Mouse (Mus musculus): Measurements from ENCODE around the gene Icam1. TPM values are rescaled to one million over a fixed set of nuclear protein-coding genes. Genes with fewer than 3 reads are reported as not detected.

Icam1 gene
- total RNA-seq, 4 experiments from 2014 or later: 7.5 to 11.3 (median 9.9) TPM

DNA sequence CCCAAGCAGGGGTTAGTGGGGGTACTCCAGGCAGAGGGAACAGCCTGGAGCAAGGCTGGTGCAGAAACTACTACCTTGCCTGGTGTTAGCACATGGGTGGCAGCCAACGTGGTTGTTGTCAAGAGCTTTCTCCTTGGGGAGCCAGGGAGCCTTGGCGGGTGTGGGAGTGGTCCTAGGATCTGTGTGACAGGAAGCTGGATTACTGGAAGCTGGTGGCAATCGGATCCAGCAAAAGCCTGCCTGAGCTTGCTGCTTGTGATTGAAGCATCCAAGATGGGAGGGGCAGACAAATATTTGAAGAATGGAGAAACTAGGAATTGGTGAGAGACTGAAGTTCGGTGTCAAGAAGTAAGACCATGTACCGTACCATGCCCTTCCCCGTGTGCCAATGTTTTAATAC is 6.5 kb downstream of the Icam1 start:
- no peak for DNase-seq (ENCODE audit: low spot score)

DNA sequence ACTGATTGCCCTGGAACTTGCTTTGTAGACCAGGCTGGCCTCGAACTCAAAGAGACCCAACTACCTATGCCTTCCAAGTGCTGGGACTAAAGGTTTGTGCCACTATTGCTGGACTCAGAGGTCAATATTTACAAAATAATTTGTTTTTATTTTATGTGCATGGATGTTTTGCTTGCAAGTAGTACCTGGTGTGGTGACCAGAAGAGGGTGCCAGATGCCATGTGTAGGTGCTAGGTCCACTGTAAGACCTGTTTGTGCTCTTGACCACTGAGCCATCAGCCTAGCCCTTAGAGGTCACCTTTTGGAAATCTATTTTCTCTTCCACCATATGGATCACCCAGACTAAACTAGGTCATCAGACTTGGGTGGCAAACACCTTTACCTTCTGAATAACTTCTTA is 6.9 kb downstream of the Icam1 start:
- DNase-seq (ENCODE audit: low spot score): no peak

DNA sequence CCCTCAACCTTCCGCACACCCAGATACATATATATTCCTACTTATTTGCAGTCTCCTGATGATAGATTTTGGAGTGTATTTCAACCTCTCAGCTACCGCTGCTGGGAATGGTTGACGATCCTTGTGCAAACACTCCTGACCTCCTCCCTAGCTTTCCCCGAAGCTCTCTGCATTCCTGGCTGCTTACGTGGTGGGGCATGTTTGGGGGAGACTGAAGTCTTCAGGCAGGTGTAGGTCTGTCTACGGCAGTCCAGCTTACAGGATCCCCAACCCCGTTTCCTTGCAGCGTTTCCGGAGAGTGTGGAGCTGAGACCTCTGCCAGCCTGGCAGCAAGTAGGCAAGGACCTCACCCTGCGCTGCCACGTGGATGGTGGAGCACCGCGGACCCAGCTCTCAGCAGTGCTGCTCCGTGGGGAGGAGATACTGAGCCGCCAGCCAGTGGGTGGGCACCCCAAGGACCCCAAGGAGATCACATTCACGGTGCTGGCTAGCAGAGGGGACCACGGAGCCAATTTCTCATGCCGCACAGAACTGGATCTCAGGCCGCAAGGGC is 9.5 kb downstream of the Icam1 start:
- no peak for DNase-seq (ENCODE audit: low spot score)

DNA sequence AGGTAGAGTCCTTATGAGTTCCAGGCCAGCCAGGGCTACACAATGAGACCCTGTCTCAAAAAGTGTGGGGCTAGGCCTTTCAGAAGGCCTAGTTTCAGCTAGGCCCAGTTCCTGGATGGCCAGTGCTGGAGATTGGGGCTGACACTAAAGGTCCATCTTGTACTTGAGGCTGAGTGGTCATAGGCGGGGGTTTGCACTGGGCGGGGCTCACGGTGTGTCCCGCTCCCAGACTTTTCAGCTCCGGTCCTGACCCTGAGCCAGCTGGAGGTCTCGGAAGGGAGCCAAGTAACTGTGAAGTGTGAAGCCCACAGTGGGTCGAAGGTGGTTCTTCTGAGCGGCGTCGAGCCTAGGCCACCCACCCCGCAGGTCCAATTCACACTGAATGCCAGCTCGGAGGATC is 11.1 kb downstream of the Icam1 start:
- no peak for DNase-seq (ENCODE audit: low spot score)

DNA sequence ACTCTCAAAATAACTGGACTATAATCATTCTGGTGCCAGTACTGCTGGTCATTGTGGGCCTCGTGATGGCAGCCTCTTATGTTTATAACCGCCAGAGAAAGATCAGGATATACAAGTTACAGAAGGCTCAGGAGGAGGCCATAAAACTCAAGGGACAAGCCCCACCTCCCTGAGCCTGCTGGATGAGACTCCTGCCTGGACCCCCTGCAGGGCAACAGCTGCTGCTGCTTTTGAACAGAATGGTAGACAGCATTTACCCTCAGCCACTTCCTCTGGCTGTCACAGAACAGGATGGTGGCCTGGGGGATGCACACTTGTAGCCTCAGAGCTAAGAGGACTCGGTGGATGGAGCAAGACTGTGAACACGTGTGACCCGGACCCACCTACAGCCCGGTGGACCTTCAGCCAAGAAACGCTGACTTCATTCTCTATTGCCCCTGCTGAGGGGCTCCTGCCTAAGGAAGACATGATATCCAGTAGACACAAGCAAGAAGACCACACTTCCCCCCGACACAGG is 12.0 kb downstream of the Icam1 start:
- no peak for DNase-seq (ENCODE audit: low spot score)

DNA sequence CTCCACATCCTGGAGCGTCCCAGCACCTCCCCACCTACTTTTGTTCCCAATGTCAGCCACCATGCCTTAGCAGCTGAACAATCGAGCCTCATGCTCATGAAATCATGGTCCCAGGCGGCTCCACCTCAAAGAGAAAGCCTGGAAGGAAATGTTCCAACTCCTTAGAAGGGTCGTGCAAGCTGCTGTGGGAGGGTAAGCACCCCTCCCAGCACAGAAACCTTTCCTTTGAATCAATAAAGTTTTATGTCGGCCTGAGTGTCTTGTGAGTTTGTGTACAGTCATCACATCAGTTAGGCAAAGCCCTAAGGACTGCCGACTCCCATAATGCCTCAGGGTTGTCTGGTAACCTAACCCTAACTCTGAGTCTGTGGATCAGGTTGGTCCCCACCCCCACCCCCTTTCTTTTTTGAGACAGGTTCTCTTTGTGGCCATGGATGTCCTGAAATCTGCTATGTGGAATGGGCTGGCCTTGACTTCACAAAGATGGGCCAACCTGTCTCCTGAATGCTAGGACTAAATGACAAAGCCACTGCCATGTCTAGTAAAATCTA is 12.8 kb downstream of the Icam1 start:
- DNase-seq (ENCODE audit: low spot score): no peak

DNA sequence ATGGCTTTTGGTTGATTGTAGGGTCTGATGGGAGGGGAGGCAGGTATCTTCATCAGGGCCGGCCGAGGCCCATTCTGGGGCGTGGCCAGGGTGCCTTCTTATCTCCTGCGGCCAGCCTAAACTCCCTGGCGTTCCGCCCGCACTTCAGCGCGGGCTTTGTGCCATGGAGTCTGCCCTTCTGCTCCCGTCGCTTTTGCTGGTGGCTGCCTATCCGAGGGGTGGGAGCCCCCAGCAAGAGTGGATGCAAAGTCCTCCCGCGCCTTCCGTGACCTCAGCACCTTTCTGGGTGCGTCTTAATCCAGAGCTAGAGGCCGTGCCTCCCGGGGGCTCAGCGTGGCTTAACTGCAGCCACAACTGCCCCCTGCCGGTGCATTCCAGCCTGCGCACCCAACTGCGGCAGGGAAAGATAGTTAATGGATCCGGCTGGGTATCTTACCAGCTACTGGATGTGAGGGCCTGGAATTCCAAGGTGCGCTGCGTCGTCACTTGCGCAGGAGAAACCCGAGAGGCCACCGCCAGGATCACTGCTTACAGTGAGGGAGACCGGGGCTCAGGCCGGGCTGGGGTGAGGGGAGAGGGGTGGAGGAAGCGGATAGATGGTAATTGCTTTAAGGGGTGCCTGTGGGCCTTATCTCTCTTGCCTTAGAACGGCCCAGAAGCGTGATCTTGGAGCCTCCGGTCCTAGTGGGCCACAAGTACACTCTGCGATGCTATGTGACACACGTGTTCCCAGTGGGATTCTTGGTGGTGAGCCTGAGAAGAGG is 13.7 kb downstream of the Icam1 start, which contains the start of gene Icam4:
Icam4 (plus strand) TSS at position 83 of the 764 bp plus-strand sequence.
- peak; percentile 81 for DNase-seq (ENCODE audit: low spot score)

DNA sequence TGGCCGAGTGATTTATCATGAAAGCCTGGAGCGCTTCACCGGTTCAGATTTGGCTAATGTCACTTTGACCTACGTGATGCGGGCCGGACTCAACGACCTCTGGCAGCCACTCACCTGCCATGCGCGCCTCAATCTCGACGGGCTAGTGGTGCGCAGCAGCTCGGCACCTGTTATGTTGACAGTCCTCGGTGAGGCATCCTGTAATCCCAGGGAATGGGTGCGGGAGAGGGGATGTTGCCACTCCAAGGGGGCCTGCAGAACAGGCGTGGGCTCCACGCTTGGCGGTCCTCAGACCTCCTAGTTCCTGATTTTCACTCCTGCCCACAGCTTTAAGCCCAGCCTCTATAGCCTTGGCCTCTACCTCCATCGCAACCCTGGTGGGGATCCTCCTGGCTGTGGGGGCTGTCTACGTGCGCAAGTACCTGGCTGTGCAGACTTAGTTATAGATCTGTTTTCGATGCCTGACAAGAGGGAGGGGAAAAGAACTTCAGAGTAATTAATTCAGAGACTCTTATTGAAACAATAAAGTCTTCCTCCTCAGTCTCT is 14.3 kb downstream of the Icam1 start:
- DNase-seq (ENCODE audit: low spot score): no peak

DNA sequence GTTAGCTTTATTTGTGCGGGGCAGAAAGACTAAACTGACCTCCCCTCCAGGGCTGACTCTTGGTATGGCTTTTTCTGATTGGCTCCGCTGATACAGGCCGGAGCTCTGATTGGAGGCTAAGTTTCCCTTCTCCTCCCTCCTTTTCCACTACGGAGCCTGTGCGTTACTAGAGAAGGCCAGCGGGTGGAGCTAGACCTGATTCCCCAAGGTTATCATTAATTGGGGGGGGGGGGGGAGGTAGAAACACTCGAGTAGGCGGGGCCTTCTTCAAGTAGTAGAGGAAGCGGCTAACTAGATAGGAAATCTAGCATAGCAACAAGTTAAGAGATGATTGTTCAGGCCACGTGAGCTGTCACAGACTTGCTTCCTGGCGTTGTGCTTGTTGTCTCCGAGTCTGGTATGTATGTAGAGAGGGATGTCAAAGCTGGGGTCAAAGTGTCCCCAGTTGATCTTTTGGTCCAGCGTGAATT is 15.0 kb downstream of the Icam1 start:
- DNase-seq (ENCODE audit: low spot score): peak; percentile 90

DNA sequence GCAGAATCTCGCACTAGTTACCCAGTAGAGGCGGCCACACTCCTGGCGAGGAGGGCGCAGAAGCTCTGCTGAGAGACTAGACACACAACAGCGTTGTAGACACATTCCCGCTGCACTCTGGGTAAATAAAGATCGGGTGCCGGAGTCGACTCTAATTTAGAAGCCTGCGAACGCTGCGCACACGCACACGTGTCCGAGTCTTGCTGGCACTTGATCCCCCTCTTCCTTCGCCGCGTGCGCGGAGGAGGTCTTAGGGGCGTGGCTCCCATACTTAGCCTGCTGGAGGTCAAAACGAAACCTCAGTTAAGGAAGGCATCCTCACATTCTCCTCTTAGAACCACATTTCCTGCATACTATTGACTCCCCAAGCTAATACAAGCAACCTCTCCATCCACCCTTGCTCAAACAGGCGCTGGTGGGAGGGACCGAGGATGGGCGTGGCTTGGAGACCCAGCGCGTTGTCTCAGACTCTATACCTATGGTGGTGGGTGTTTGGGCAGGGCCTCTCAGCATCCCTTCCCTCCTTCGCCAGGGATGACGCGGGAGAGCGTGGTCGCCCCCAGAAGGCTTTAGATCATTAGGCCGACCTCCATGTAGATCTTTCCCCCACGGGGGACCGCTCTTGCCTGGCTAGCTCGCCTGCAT is 15.6 kb downstream of the Icam1 start:
- DNase-seq (ENCODE audit: low spot score): peak; percentile 61

DNA sequence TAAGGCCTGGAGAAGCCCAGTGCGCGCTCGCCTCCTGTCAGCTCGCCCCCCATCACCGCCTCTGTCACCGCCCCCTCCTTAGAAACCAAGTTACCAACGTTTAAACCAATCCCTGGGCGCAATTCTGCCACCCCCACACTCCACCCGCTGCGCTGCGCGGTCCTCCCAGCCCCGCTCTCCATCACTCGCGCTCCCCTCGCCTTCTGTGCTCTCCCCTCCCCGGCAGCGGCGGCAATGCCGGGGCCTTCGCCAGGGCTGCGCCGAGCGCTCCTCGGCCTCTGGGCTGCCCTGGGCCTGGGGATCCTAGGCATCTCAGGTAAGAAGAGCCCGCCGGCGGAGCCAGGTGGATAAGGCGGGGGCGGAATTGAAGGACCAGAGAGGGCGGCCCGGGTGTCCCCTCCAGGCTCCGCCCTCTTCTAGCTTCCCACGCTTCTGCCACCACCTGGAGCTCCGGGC is 16.1 kb downstream of the Icam1 start, which contains the start of gene Icam5:
Icam5 (plus strand) TSS at position 178 of the 456 bp plus-strand sequence.
- no peak for DNase-seq (ENCODE audit: low spot score)

DNA sequence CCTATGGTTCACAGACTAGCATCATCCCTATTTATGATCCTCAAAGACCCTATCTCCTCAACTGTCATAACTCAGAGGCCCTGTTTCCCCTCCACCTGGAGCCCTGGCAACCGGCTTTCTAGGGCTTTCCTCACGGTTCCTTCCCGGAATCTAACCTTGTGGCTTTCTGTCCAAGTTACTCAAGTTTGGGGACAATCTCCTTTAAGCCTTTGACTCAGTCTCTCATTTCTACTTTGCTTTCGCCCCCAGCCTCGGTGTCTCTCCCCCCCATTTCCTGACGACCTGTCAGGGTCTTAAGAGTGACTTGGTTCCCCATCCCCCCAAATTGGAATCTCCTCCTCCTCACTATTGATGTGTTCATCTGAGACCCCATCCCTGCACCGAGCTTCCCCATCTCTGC is 16.7 kb downstream of the Icam1 start:
- DNase-seq (ENCODE audit: low spot score): no peak

DNA sequence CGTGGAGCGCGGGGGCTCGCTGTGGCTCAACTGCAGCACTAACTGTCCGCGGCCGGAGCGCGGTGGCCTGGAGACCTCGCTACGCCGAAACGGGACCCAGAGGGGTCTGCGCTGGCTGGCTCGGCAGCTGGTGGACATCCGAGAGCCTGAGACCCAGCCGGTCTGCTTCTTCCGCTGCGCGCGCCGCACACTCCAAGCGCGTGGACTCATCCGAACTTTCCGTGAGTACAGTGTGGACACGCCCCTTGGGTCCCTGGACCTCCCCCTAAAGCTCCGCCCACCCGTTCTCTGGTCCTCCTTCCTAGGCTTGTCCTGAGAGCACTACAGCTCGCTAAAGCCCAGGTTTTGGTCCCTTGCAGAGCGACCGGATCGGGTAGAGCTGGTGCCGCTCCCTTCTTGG is 17.4 kb downstream of the Icam1 start:
- peak; percentile 87 for DNase-seq (ENCODE audit: low spot score)

DNA sequence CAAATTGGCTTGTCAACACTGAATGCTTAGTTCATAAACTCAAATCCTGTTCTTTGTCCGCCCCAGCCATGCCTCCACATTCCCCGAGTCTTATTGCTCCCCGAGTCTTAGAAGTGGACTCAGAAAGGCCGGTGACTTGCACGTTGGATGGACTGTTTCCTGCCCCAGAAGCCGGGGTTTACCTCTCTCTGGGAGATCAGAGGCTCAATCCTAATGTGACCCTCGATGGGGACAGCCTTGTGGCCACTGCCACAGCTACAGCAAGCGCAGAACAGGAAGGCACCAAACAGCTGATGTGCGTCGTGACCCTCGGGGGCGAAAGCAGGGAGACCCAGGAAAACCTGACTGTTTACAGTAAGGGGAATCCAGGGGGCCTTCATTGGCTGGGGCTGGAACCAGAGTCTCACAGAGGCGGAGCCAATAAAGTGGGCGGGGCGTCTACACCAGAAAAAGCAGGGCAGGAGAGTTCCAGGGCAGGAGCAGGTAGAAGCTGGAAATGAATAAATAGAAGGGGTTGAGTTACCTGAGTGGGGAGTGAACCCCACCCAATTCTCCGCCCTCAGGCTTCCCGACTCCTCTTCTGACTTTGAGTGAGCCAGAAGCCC is 18.8 kb downstream of the Icam1 start:
- no peak for DNase-seq (ENCODE audit: low spot score)

DNA sequence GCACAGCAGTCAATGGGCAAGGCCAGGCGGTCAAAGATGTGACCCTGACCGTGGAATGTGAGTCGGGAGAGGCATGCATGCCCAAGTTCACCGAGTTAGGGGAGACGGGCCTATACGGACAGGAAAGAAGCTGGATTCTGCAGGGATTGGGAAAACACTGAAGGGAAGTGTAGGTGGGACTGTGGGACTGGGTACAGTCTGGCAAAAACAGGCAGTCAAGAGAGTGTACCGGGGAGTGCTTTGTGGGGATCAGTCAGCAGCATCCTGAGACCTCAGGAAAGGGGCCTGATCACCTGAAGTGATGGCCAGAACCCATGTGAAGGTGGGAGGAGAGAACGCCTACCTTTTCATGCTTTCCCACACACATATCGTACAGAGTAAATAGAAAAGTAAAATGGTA is 19.8 kb downstream of the Icam1 start:
- DNase-seq (ENCODE audit: low spot score): no peak

DNA sequence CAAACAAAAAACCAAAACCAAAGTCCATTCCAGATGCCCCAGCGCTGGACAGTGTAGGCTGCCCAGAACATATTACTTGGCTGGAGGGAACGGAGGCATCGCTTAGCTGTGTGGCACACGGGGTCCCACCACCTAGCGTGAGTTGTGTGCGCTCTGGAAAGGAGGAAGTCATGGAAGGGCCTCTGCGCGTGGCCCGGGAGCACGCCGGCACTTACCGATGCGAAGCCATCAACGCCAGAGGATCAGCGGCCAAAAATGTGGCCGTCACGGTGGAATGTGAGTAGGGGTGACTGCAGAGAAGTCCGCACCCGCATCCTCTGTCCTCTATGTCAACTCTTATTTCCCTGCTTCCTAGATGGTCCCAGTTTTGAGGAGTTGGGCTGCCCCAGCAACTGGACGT is 20.4 kb downstream of the Icam1 start:
- DNase-seq (ENCODE audit: low spot score): no peak

DNA sequence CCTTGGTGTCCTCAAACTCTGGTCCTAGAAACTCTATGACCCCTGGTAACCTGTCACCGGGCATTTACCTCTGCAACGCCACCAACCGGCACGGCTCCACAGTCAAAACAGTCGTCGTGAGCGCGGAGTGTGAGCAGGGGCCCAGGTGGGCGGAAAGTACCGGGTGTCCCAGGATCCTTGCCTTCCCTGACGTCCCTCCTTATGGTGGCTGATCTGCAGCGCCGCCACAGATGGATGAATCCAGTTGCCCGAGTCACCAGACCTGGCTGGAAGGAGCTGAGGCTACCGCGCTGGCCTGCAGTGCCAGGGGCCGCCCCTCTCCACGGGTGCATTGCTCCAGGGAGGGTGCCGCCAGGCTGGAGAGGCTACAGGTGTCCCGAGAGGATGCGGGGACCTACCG is 20.9 kb downstream of the Icam1 start:
- no peak for DNase-seq (ENCODE audit: low spot score)

DNA sequence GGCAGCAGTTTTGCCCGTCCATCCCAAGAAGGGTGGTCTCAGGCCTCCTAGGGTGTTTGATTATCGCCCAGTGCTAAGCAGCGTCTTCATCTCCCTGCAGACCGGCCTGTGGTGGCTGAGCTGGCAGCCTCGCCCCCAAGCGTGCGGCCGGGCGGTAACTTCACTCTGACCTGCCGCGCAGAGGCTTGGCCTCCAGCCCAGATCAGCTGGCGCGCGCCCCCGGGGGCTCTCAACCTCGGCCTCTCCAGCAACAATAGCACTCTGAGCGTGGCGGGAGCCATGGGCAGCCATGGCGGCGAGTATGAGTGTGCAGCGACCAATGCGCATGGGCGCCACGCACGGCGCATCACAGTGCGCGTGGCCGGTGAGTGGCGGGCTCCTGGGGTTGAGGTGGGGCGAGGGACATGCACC is 21.7 kb downstream of the Icam1 start:
- DNase-seq (ENCODE audit: low spot score): no peak

DNA sequence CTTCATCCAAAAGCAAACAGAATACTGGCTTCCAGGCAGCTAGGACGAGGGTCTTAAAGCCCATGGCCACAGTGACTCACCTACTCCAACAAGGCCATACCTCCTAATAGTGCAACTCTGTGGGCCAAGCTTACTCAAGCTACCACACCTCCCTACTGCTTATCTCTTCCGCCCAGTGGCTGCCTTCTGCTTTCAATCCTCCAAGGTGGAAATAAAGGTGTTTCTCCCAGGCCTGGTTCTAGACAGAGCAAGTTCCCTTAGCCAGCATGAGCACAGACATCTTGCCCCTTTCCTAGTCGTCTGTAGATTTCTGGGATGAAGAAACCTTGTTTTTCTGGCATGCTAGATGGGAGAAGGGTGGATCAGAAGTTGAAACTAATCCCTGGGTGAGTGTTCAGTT is 24.0 kb downstream of the Icam1 start:
- no peak for DNase-seq (ENCODE audit: low spot score)

DNA sequence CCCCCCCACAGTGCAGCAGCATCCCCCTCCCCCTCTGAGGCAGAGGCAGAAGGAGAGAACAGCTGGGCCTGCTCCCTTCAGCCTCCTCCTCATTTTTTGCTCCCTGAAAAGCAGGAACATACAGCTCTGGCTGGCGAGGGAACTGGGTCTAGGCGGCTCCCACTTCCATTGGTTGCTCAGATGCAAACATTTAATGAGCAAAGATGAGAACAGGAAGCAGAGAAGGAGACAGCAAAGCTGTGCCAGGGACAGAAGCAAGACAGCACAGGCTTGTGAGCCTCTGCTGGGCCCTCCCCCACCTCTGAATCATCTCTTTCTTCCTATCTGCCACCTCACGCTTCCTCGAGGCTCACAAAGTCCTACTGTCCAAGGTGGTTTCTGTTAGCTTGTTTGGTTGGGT is 25.5 kb downstream of the Icam1 start:
- no peak for DNase-seq (ENCODE audit: low spot score)

DNA sequence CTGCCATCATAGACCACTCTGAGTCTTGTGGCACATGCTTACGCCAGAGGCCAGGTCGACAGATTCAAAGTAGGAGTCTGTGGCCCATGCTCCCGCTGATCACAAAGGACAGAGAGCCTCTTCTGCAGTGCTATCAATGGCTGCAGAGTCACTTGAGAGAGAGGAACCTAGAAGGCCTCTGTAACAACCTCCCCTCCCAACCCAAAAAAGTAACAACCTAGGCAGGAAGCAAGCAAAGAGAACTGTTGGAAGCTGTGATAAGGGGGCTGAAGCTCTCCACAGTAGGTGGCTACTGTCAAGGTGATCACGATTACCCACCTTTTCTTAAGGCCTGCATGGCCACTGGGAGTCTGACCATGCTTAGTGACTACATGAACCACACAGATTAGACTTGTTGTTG is 27.8 kb downstream of the Icam1 start:
- no peak for DNase-seq (ENCODE audit: low spot score)

All from heart, adult 8-10 months (tissue).